Mouse (Mus musculus) 3T3-L1 (cell line): Measurements from ENCODE around the gene Uckl1.

Experiments used
- DNase-seq: peaks from one replicate; pipeline ENCODE4 v3.0.0-alpha.2; 2015; ENCODE audit warnings: low read depth, low spot score

Uckl1 gene

DNA sequence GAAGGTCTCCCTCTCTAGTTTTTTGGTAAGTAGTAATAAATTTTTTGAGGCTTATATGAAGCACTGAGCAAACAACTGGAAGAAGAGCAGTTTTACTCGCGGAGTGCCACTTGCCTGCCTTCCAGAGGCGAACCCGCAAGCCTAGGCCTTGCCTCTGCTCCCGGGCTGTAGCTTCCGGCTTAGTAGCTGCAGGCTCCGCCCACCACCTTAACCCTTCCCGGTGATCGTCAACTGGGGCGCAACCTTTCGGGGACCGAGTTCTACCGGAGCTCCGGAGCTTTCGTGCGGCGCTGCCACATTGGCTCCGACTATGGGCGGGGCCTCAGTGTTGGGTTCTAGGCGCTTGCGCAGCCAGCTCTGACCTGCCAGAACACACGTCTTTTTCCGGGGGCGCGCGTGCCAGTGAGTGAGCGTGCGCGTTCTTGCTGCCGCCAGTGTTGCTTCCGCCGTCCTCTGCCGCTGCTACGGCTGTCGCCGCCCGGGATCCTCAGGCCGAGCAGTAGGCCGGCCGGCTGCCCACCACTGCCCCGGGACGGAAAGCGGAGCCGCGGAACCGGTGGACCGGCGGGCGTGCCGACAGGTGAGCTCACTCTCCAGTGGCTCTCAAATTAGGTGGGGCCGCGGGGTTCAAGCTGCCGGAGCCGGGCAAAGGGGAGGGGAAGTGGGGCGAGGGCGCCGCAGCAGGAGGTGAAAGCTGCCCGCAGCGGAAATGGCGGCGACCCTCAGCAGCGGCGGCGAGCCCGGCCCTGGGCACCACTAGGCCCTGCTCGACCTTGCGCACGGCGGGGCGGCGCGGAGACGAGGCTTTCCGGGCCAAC lies 64.4 kb downstream of the Uckl1 start, which contains the start of gene Dnajc5:
Gene Dnajc5, plus strand, starts transcription at position 368 of the 818 bp plus-strand sequence.
- DNase-seq = peak; percentile 99

DNA sequence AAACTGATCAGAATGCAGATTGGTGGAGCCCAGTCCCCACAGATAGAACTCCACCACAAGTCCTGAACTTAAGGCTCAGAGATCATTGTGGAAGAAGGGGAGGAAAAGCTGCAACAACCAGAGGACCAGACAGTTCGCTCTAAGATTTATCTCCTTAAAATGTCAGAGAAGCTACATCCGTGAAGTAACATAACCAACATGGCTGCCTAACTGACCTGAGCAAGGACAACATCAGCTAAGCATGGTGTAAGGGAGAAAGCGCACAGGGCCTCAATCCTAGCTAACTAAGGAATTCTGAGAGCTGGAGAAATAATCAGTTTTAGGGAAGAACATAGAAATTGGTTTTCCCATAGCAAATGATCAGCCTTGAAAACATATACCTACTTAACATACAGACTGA lies 65.5 kb downstream of the Uckl1 start:
- DNase-seq = peak; percentile 45
